Mouse (Mus musculus): ENCODE data around the gene Gcnt2. TPM values are rescaled to one million over a fixed set of nuclear protein-coding genes. Genes with fewer than 3 reads are reported as not detected.

The Gcnt2 gene
- total RNA-seq, 1 experiment from 2014 or later = 42.3 TPM

DNA sequence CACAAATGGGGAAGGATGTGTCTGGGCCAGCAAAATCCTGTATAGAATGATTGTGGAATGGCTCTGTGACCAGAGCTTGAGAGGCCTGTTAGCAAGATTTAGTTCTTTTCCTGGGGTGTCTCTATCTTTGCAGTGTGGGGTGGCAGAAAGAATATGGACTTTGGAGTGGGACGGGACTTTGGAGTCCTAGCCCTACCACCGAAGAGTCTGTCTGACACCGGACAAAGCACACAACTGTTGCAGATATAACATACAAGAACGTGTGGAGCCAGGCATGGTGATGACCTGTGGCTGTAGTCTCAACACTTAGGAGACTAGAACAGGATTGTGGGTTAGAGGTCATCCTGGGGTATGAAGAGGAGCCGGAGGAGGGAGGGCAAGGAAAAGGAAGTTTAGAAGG, 73.0 kb downstream of the Gcnt2 start:
- ATAC-seq (replicated peaks; ENCODE audit: low read depth, poor library complexity, severe bottlenecking) = no peak

- no peak for ATAC-seq (replicated peaks; ENCODE audit: low read depth, poor library complexity, severe bottlenecking)
Measured at GRCm38 (mm10) chr13:40934341-40934740, 74.8 kb downstream of the Gcnt2 start.

GRCm38 (mm10) chr13:40937586-40937985, 78.0 kb downstream of the Gcnt2 start:
- no peak for ATAC-seq (replicated peaks; ENCODE audit: low read depth, poor library complexity, severe bottlenecking)

- ATAC-seq (replicated peaks; ENCODE audit: low read depth, poor library complexity, severe bottlenecking) = no peak
Measured at GRCm38 (mm10) chr13:40938485-40939357, 79.2 kb downstream of the Gcnt2 start.

- no peak for ATAC-seq (replicated peaks; ENCODE audit: low read depth, poor library complexity, severe bottlenecking)
Measured at GRCm38 (mm10) chr13:40943066-40943465, 83.5 kb downstream of the Gcnt2 start.

GRCm38 (mm10) chr13:40943936-40944335, 84.4 kb downstream of the Gcnt2 start:
- peak; percentile 82 for ATAC-seq (replicated peaks; ENCODE audit: low read depth, poor library complexity, severe bottlenecking)

DNA sequence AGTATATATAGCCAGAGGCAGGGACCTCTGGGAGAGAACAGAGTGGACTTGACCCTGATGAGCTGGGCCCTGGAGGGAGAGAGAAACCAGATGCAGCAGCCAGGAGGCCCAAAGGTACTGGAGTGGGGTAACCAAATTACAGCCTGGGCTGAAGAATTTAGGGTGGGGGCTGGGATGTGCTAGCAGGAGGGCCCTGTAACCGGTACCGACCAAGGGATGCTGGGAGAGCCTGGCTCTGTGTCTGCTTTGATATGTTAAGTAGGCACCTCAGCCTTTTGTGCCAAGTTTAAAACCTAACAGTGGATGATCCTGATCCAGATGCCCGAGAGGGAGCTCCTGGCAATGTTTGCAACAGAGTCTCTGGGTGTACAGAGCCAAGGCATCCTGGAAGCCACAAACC, 84.8 kb downstream of the Gcnt2 start:
- no peak for ATAC-seq (replicated peaks; ENCODE audit: low read depth, poor library complexity, severe bottlenecking)

DNA sequence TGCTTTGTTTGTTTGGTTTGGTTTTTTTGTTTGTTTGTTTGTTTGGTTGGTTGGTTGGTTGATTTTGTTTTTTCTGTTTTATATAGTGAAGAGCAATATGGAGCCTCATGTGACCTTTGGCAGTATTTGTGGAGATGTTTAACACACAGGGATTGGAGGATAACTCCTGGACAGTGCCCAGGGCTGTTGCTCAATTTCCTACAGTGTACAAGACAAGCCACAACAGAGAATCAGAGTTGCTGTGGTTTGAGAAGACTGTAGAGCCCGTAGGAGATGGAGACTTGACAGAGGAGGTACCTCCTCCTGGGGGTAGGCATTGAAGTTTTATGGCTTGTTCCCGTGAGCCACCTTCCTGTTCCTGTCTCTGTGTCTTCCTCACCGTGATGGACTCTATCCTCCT, 87.0 kb downstream of the Gcnt2 start:
- peak; percentile 59 for ATAC-seq (replicated peaks; ENCODE audit: low read depth, poor library complexity, severe bottlenecking)

- peak; percentile 45 for ATAC-seq (replicated peaks; ENCODE audit: low read depth, poor library complexity, severe bottlenecking)
Measured at GRCm38 (mm10) chr13:40947538-40948205, 88.1 kb downstream of the Gcnt2 start.

DNA sequence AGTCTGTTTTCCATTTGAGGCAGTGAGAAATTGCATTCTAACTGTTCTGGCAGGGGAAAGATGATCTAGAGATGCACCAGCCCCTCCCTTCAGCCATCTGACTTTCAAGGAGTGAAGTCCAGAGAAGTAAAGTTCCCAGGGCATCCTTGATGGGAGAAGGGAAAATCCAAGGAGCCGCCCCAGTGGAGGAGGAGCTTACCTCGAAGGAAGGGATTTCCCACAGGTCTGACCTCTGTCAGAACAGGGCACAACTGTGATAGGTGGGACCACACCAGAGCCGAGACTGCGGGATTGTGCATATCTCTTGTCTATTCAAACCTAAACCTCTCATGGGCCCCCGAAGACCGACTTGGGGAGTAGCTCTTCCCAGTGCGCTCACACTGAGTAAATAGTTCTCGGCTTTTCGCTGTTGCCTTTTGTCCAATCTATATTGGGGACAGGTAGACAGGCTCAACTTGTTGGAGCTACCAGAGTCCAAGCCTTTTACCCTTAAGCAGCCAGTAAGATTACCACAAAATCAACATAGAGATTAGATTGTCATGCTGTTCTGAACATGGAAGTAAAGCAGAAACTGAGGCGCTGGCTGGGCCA, 91.9 kb downstream of the Gcnt2 start:
- no peak for ATAC-seq (replicated peaks; ENCODE audit: low read depth, poor library complexity, severe bottlenecking)

GRCm38 (mm10) chr13:40953231-40953630, 93.7 kb downstream of the Gcnt2 start:
- peak; percentile 81 for ATAC-seq (replicated peaks; ENCODE audit: low read depth, poor library complexity, severe bottlenecking)

- ATAC-seq (replicated peaks; ENCODE audit: low read depth, poor library complexity, severe bottlenecking) = no peak
Measured at GRCm38 (mm10) chr13:40955773-40956172, 96.2 kb downstream of the Gcnt2 start.

DNA sequence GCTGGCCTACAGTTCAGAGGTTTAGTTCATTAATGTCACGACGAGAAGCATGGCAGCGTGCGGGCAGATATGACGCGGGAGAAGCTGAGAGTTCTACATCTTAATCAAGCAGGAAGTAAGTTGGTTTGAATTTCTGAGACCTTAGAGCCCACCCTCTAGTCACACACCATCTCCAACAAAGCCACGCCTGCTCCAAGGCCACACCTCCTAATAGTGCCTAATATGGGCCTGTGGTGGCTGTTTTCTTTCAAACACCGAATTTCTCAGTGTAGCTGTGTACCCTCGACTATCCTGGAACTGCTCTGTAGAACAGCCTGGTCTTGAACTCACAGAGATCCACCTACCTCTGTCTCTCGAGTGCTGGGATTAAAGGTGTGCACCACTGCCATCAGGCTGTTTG, 108.1 kb downstream of the Gcnt2 start:
- ATAC-seq (replicated peaks; ENCODE audit: low read depth, poor library complexity, severe bottlenecking) = no peak

DNA sequence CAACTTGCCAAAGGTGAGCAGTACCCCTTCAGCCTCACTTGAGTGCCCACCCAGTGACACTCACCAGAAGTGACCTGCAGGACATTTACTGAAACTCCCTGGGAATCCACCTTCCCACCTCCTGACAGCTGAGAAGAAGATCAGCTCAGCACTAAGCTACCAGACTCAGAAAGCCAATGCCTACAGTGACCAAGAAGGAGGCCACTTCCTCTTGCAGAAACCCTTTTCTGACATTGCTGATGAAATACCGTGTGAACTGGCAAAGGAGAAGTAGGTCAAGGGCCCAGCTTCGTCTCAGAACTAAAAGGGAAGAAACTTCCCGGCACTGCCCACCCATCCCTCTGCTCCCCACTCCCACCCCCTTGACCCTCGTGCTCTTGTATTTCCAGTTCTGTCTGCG, 109.0 kb downstream of the Gcnt2 start:
- ATAC-seq (replicated peaks; ENCODE audit: low read depth, poor library complexity, severe bottlenecking) = peak; percentile 82

- ATAC-seq (replicated peaks; ENCODE audit: low read depth, poor library complexity, severe bottlenecking) = no peak
Measured at GRCm38 (mm10) chr13:40969761-40970390, 110.3 kb downstream of the Gcnt2 start.

- ATAC-seq (replicated peaks; ENCODE audit: low read depth, poor library complexity, severe bottlenecking) = peak; percentile 31; the same call in 1 of the 2 replicates
Measured at GRCm38 (mm10) chr13:40971261-40971660, 111.7 kb downstream of the Gcnt2 start.

DNA sequence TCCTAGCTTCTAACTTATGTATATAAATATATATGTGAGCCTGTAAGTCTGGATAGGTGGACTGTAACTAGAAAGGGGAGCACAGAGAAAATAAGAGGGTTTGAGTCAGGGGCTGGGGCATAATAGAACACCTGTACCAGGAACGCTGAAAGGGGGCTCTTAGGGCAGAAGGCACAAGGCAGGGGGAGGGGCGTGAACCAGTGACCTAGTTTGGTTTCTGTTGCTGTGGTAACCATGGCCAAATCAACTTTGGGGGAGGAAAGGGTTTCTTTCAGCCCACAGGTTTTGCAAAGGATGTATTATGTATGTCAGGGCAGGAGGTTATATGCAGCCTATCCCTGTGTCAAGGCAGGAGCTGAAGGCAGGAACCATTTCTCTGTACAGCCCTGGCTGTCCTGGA, 112.3 kb downstream of the Gcnt2 start:
- no peak for ATAC-seq (replicated peaks; ENCODE audit: low read depth, poor library complexity, severe bottlenecking)

DNA sequence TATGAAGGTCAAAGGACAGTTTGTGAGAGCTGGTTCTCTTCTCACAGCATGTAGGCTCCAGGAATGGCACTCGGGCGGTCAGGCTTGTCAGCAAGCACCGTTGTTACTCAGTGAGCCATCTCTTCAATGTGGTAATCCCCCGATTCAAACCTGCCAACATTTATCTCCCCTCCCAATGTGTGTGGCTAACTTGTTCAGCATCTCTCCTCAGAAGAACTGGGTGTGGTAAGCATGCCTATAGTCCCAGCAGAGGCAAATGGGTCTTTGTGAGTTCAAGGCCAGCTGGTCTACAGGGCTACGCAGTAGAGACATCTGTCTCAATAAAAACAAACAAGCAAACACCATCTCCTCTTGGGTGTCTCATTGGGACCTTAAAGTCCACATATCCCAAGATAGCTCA, 113.4 kb downstream of the Gcnt2 start:
- no peak for ATAC-seq (replicated peaks; ENCODE audit: low read depth, poor library complexity, severe bottlenecking)

GRCm38 (mm10) chr13:40977609-40978008, 118.1 kb downstream of the Gcnt2 start:
- peak; percentile 89 for ATAC-seq (replicated peaks; ENCODE audit: low read depth, poor library complexity, severe bottlenecking)

DNA sequence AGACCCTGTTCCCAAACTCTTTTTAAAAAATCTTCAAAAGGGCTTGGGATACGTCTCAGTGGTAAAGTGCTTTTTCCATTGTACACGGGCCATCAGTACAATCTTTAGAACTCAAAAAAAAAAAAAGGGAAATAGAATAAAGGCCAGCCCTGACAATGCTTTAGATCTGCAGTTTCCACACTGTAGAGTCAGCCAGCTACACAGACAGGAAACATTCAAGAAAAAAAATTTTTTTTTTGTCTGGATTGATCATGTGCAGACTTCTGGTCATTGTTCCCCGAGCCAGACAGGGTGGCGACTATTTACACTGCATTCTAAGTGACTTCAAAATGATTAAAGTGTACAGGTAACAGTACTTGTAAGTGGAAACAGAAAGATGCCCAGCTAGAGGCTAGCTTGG, 119.1 kb downstream of the Gcnt2 start:
- peak; percentile 67 for ATAC-seq (replicated peaks; ENCODE audit: low read depth, poor library complexity, severe bottlenecking)

- ATAC-seq (replicated peaks; ENCODE audit: low read depth, poor library complexity, severe bottlenecking) = no peak
Measured at GRCm38 (mm10) chr13:40979321-40979720, 119.8 kb downstream of the Gcnt2 start.
